Mouse (Mus musculus): ENCODE results near the gene Gm5426.

GRCm38 (mm10) chr10:96165260-96165659, 28.9 kb downstream of the Gm5426 start:
- TF ChIP-seq CTCF (IDR thresholded peaks at IDR 0.05; ENCODE audit: low read depth, low read length) (no peak), POLR2AphosphoS5 (IDR thresholded peaks at IDR 0.05; ENCODE audit: insufficient replicate concordance, low read depth, low read length) (no peak), GATA1 (IDR thresholded peaks at IDR 0.05; ENCODE audit: borderline replicate concordance, low read length) (no peak)

Data from G1E (cell line).